Mouse (Mus musculus) forebrain, postnatal 0 days (tissue): ENCODE results near the gene Rab34. TPM values are rescaled to one million over a fixed set of nuclear protein-coding genes. Genes with fewer than 3 reads are reported as not detected.

Experiments
- ATAC-seq: fragments of 200-750 bp; cut with Nextera tagmentation; 2 replicates; pipeline ENCODE4 v1.8.0; 2017; ENCODE audit warnings: mild to moderate bottlenecking, moderate library complexity
- DNase-seq: peaks from one replicate; pipeline ENCODE4 v3.0.0-alpha.2; 2015
- H3K27ac ChIP-seq: fragments of 300-500 bp; sonication (generic); 2 replicates; pipeline ENCODE4 v1.5.1; 2014; ENCODE audit warnings: low read depth, mild to moderate bottlenecking, antibody characterized with exemption, low read length, moderate library complexity, mixed read lengths
- H3K27me3 ChIP-seq: fragments of 300-500 bp; sonication (generic); 2 replicates; pipeline ENCODE4 v1.6.1; 2014; ENCODE audit warnings: mild to moderate bottlenecking, low read length, mixed read lengths; ENCODE audit not compliant: insufficient read depth
- H3K36me3 ChIP-seq: fragments of 300-500 bp; sonication (generic); 2 replicates; pipeline ENCODE4 v1.6.1; 2014; ENCODE audit warnings: mild to moderate bottlenecking, moderate library complexity; ENCODE audit not compliant: insufficient read depth
- H3K4me1 ChIP-seq: fragments of 300-500 bp; sonication (generic); 2 replicates; pipeline ENCODE4 v1.6.1; 2014; ENCODE audit warnings: antibody characterized with exemption; ENCODE audit not compliant: insufficient read depth
- H3K4me2 ChIP-seq: fragments of 300-500 bp; sonication (generic); 2 replicates; pipeline ENCODE4 v1.6.1; 2014; ENCODE audit warnings: low read depth, mild to moderate bottlenecking, moderate library complexity
- H3K4me3 ChIP-seq: fragments of 300-500 bp; sonication (generic); 2 replicates; pipeline ENCODE4 v1.5.1; 2014; ENCODE audit warnings: low read depth, low read length, mixed read lengths
- H3K9ac ChIP-seq: fragments of 300-500 bp; sonication (generic); 2 replicates; pipeline ENCODE4 v1.6.1; 2014; ENCODE audit warnings: mild to moderate bottlenecking
- H3K9me3 ChIP-seq: fragments of 300-500 bp; sonication (generic); 2 replicates; pipeline ENCODE4 v1.6.1; 2016; ENCODE audit warnings: low read length
- CTCF ChIP-seq: sonication (generic); IDR thresholded peaks from 2 replicates; pipeline ENCODE4 v1.5.1; 2016; ENCODE audit warnings: antibody characterized with exemption, control low read depth, low read depth
- WGBS: fragments of 180-500 bp; shearing (Covaris S2); extraction: QIAGEN DNeasy Blood & Tissue Kit; methylation state at CpG from one replicate; pipeline ENCODE4 v1.1.7; 2014; 5-methylcytosine and 5-hydroxymethylcytosine counted together
- polyA plus RNA-seq: library from polyadenylated mRNA; unstranded; fragments of >200 nt; fragmentation: Nextera tagmentation; extraction: Ambion mirVana; gene quantifications from 2 replicates; pipeline ENCODE4 v1.2.1, GENCODE M21; 2015
- total RNA-seq: library from RNA; depleted of rRNA; stranded (reverse); fragments of >200 nt; gene quantifications from 2 replicates; pipeline ENCODE4 v1.2.3, GENCODE M21; 2014

The Rab34 gene
- total and polyA plus RNA-seq, 2 experiments from 2014 or later, result 55.5 to 76.9 TPM

DNA sequence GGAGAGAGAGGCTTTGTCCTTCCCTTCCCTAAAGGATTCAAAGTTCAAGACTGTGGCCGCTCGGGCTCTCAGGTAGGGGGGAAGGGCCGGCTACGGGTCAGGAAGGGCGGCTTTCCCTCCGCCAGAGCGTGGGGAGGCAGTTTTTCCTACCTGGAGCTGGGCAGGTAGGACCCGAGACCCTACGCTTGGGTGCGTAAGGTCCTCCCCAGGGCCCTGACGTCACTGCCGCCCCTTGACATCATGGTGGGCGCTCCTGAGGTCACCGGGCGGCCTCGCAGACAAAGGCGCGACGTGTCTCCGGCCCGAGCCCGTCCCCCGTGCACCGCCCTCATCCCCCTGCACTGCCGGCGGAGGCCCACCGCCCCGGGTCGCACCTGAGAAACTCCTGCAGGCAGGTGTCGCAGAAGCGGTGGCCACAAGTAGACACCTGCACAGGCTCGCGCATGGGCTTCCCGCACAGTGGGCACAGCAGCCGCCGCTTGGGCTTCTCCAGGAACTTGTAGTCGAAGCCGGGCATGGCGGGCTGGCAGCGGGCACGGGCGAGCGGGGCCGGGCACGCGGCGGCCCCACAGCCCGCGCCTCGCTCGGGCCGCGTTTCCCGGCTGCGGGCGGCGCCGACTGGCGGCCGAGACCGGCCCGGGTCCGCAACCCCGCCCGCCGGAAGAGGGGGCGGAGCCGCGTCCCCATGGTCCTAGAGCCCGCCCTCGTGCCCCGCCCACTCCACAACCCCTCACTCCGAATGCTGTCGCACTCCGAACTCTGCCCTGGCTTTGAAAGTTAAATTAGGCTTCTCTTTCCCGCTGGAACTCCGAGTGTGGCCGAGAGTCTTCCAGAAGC lies 23.1 kb upstream of the Rab34 start, which contains the start of gene Traf4:
Gene Traf4 (minus strand): TSS at position 666 of the 837 bp plus-strand sequence.
- H3K4me3 ChIP-seq, result peak within 1 kb of the TSS; percentile 67
- peaks cover 19% of the 10 kb centered on the region for H3K36me3 ChIP-seq
- H3K27ac ChIP-seq, result peak within 1 kb of the TSS; percentile 96
- H3K4me1 ChIP-seq, result peaks cover 13% of the 10 kb centered on the region
- ATAC-seq (peak; percentile 89), DNase-seq (peak; percentile 90)
- peak within 1 kb of the TSS; percentile 89 for H3K9ac ChIP-seq
- no peak; the same call in 1 of the 2 replicates for TF ChIP-seq CTCF
- WGBS, result under 1% methylated on average over 71 of the region's 78 CpGs
- H3K4me2 ChIP-seq, result peak within 1 kb of the TSS; percentile 89
- H3K27me3 ChIP-seq, result no peaks in the 10 kb centered on the region
- H3K9me3 ChIP-seq, result no peaks in the 10 kb centered on the region

DNA sequence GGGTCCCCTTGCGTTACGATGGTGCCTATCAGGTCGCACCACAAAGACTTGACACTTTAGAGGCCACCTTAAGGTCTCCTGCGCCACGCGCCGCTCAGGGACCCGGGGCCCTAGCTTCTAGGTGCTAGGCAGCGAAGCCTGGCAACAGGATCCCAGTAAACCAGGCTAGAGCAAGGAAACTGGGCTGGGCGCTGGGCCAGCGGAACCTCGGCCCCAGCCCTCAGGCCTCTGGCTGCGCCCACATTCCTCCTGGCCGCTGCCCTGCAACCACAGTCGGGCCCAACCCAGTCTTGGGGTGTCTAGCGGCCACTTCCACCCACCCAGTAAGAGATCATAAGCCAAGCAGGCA lies 22.5 kb upstream of the Rab34 start:
- peak overlapping the region; percentile 54; the same call in 1 of the 2 replicates for H3K27ac ChIP-seq
- peak overlapping the region; percentile 67 for H3K4me3 ChIP-seq
- ATAC-seq (peak; percentile 37), DNase-seq (no peak)
- H3K4me2 ChIP-seq, result peak overlapping the region; percentile 89
- WGBS, result 3% methylated on average over 16 of the region's 16 CpGs
- H3K4me1 ChIP-seq, result peaks cover 13% of the 10 kb centered on the region
- H3K27me3 ChIP-seq, result no peaks in the 10 kb centered on the region
- H3K36me3 ChIP-seq, result peaks cover 13% of the 10 kb centered on the region
- H3K9ac ChIP-seq, result peak overlapping the region; percentile 89
- no peaks in the 10 kb centered on the region for H3K9me3 ChIP-seq
- no peak for TF ChIP-seq CTCF

DNA sequence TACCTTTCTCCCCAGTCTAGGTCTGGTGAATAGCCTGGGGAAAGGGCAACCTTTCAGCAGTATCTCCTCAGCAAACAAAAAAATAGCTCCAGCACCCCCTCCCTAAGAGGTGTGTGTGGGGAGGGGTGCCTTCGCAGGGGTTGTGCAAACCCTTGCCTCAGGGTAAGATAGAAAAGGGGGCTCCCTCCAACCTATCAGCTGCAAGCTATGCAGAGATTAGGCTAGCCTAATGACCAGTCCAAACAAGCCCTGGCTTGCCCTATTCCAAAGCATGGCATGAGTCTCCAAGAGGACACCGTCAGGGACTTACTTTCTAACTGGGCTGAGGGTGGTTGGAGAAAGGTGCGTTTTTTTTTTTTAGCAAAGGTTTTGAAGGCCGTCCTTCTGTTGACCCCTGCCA lies 22.1 kb upstream of the Rab34 start:
- 54% methylated on average over 4 of the region's 4 CpGs for WGBS
- peaks cover 9% of the 10 kb centered on the region for H3K36me3 ChIP-seq
- H3K27ac ChIP-seq, result no peak overlapping the region
- ATAC-seq (no peak), DNase-seq (no peak)
- 0 out of 2 replicates have a peak overlapping the region, but pooled peaks have one; percentile 67 for H3K4me3 ChIP-seq
- H3K9me3 ChIP-seq, result no peaks in the 10 kb centered on the region
- H3K4me2 ChIP-seq, result peak overlapping the region; percentile 89
- H3K27me3 ChIP-seq, result no peaks in the 10 kb centered on the region
- TF ChIP-seq CTCF, result no peak
- peaks cover 13% of the 10 kb centered on the region for H3K4me1 ChIP-seq
- H3K9ac ChIP-seq, result peak overlapping the region; percentile 89; the same call in 1 of the 2 replicates

DNA sequence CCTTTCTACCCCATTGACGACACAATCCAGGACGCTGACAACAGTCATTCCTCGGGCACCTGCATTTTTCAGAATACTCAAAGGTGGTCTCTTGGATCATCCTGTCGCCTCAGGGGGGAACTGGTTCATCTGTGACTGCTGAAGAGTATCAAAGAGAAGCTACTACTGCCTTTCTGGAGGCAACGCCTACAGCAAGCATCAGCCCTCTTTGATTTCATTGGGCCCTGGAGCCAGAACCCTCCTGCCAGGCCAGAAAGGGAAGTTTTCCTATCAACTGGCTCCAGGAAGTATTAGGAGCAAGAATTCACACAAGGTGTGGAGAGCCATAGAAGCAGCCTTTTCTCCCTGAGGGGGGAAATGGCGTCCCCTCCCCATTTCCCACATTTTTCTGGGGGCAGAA lies 21.6 kb upstream of the Rab34 start:
- TF ChIP-seq CTCF, result no peak
- Histone ChIP-seq H3K4me3 (no peak overlapping the region), H3K27me3 (no peaks in the 10 kb centered on the region), H3K4me2 (no peak overlapping the region), H3K36me3 (0 out of 2 replicates have a peak, but pooled peaks cover 4% of the 10 kb centered on the region), H3K4me1 (peaks cover 13% of the 10 kb centered on the region), H3K9me3 (no peaks in the 10 kb centered on the region), H3K27ac (no peak overlapping the region), H3K9ac (no peak overlapping the region)
- DNase-seq (no peak), ATAC-seq (no peak)
- 83% methylated on average over 6 of the region's 6 CpGs for WGBS

DNA sequence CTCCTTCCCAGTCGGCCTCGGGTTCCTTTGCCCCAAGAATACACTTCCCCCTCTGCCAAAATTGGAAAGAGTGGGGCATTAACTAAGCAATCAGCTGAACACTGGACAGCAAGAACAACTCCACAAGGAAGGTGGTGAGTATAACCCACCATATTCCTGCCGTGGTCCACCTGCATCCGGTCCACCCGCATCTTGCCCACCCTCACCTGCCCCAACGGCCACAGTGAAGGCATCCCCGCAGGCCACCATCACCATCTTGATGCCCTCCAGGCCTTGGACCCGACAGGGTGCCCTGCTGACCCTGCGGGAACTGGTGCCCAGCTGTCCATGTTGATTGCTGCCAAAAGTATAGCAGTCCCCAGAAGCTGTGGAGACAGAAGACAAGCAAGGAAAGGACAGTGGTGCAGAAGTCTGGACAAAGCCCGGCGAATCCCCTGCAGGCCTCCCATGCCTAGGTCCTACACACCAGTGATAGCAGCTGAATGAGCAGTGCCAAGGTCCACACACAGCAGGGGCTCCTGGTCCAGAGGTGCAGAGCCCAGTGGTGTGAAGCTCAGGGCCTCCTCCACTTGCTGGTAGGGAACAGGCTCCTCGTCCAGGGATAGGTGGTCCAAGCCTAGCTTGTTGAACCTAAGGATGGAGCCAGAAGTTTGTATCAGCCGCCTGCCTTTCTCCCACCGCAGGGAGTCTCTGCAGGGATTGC lies 20.8 kb upstream of the Rab34 start:
- Histone ChIP-seq H3K4me1 (peaks cover 13% of the 10 kb centered on the region), H3K27ac (no peak overlapping the region), H3K4me2 (no peak overlapping the region), H3K9ac (no peak overlapping the region), H3K36me3 (no peaks in the 10 kb centered on the region), H3K27me3 (no peaks in the 10 kb centered on the region), H3K9me3 (no peaks in the 10 kb centered on the region), H3K4me3 (no peak overlapping the region)
- no peak for TF ChIP-seq CTCF
- ATAC-seq, result no peak
- WGBS, result 89% methylated on average over 14 of the region's 14 CpGs
- no peak for DNase-seq

DNA sequence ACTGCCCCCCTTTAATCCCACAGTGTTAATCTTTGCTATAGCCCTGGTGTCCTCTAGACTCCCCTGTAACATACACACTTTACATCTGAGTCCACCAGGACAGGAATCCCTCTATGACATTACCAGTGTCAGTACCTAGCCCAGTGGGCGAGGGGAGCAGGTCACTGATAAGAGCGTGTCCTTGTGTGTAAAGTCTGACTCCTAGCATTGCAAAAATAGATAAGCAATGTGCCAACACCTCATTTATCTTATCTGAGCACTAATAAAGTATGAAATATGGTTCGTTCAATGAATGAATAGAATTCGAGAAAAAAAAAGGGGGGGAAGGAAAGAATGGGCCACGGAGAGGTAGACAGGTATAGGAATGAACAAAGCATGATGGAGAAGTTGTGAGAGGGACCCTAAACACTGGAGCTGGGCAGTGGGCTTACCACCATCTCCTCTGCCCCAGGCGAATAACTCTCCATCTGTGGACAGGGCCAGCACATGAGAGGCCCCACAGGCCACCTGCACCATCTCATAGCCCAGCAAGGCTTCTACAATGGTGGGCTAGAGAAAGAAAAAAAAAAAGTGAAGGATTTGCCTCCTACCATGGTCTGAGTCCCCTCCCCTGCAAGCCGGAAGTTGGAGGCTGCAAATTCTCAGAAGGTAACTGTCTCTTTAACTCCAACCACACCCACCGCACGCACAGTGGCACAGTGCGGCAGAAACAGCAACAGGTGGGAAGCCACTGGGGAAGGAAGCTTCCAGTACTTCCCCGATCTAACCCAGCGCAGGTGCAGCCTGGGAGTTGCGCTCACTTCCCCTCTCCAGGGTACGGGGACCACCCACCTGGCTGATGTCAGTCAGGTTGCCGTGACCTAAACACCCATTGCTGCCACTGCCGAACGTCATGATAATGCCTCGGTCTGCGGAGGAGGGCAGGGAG lies 19.4 kb upstream of the Rab34 start:
- Histone ChIP-seq H3K4me3 (no peak overlapping the region), H3K4me1 (peaks cover 6% of the 10 kb centered on the region), H3K4me2 (no peak overlapping the region), H3K9ac (no peak overlapping the region), H3K27ac (no peak overlapping the region), H3K27me3 (no peaks in the 10 kb centered on the region), H3K36me3 (no peaks in the 10 kb centered on the region), H3K9me3 (no peaks in the 10 kb centered on the region)
- ATAC-seq (no peak), DNase-seq (no peak)
- 61% methylated on average over 19 of the region's 19 CpGs for WGBS
- TF ChIP-seq CTCF, result no peak
